Mouse (Mus musculus) subcutaneous adipose tissue, adult 2 months (tissue): ENCODE data around the gene Hc. TPM values are rescaled to one million over a fixed set of nuclear protein-coding genes. Genes with fewer than 3 reads are reported as not detected.

Experiments
- polyA plus RNA-seq: library from polyadenylated mRNA; depleted of rRNA; stranded (reverse); fragments of >200 nt; gene quantifications from 2 replicates; pipeline ENCODE4 v1.2.3, GENCODE M21; 2012; ENCODE audit warnings: low replicate concordance; rRNA removed

The Hc gene
- 0.13 and 0.43 TPM in 2 replicates for polyA plus RNA-seq

DNA sequence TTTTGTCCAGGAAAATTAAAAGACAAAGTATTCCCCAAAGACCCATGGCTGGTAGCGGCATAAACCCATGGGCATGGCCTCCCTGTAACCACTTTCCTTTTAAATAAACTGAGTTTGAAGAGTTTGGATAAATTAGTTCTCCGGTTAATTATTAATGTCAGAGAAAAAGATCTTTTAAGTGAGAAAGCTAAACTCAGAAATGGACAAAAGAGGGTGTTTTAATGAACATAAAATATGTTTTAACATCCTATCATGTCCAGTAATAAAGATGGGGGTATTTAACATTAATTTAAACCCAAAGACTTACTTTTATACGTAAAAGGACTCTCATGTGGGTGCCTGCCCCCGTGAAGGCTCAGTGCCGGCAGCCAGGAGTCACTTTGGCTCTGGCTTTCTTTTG, at the start of gene Hc:
Gene Hc, minus strand, starts transcription at position 101 of the 400 bp plus-strand sequence.

DNA sequence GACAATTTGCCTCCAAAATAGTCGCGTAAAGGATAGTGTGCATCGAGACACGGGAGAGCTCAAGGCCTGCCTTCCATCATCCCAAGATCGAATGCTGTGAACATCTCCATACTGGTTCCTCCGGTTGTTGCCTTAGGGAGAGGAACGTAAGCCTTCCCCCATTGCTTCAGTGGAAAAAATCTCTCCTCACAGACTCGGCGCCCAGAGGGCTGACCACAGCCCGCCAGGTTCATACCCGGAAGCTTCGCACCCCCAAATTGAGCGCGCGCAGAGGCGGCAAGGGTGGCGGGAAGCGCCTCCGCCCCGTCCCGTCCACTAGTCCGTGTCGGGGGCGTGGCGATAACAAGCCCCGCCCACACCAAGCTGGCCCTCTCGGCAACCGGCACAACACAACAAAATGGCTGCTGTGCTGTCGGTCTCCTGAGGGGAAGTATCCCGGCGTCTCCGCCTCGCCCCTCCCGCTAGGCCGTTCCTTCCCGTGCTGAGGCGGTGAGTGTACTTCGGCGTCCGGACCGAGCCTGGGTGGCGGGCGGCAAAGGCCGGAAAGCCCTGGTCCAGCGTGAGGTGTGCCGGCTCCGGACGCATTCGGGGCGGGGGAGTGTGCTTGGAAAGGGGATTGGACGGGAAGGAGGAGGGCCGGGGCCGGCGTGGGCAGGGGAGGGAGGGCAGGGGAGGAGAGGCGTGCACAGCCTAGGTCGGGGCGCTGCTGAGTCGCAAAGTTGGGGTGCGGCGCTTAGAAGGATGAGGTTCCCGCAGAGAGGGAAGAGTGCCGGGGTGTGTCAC, 48.1 kb upstream of the Hc start, which contains the start of gene Cntrl:
Gene Cntrl, plus strand, starts transcription at position 352 of the 783 bp plus-strand sequence.

DNA sequence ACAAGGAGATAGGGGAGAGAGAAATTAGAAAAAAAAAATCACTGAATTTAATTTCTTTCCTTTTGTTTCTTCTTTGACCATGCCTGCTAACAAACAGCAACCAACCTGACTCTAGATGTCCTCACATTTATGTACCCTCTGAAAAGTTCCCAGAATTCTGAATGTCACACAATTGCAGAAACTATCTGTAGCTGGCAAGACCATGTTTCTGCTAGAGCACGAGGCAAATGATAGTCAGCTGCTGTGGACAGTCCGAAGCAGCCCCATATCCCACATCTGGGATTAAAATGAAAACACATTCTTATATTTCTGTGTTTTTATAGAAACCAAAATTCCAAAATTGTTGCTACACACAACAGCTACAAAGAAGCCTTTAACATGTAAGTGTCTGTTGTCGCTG, 40.2 kb upstream of the Hc start, which contains the start of gene AI182371:
Gene AI182371, minus strand, starts transcription at position 101 of the 400 bp plus-strand sequence.

DNA sequence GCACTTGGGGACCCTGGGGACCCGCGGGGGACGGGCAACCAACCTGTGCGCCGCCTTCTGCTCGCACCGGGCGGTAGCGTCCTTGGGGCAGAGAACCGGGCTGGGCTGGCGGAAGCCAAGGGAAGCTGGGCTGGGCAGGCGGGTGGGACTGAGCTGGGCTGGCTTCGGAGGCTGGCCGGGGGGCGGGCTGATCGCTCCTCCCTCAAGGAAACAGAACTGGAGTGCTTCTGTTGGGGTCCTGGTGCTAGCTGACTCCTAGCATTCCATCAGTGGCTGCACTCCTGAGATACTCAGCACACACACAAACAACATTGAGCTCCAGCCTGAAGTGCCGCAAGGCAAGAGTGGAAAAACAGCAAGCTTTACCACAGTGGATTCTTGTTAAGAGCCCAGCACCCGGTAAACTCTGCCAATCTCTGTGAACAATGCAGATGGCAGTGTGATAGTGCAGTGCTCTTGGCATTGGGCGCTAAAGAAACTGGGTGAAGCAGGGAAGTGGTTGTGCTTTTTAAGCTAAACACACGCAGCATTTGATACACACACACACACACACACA, 99.7 kb downstream of the Hc start, which contains the start of gene Traf1:
Gene Traf1, minus strand, starts transcription at position 292 of the 556 bp plus-strand sequence.

Other genes with a start within 250 kb of the Hc start
- 66.0 and 74.3 TPM in 2 replicates for gene Fbxw2, start 235.1 kb downstream of the Hc start, polyA plus RNA-seq
- gene Gm34653, start 228.4 kb downstream of the Hc start, polyA plus RNA-seq: not detected in 2 replicates
- gene Cutal, start 187.0 kb downstream of the Hc start, polyA plus RNA-seq: 2.5 and 5.7 TPM in 2 replicates
- 16.3 and 22.1 TPM in 2 replicates for gene Psmd5, start 186.5 kb downstream of the Hc start, polyA plus RNA-seq
- 1.7 and 3.5 TPM in 2 replicates for gene Phf19, start 147.4 kb downstream of the Hc start, polyA plus RNA-seq
- gene Traf1, start 99.7 kb downstream of the Hc start, polyA plus RNA-seq: 10.3 and 11.0 TPM in 2 replicates
- gene AI182371, start 40.1 kb upstream of the Hc start, polyA plus RNA-seq: 0.23 and 0.46 TPM in 2 replicates
- gene Cntrl, start 48.1 kb upstream of the Hc start, polyA plus RNA-seq: 11.7 and 14.2 TPM in 2 replicates
- gene Rab14, start 139.7 kb upstream of the Hc start, polyA plus RNA-seq: 46.8 and 76.1 TPM in 2 replicates
- 2,476 and 8,158 TPM in 2 replicates for gene Gsn, start 194.9 kb upstream of the Hc start, polyA plus RNA-seq